Mouse (Mus musculus): Measurements from ENCODE around the gene Mgat4a.

Mgat4a gene

GRCm38 (mm10) chr1:37540810-37541658 is at the start of gene Mgat4a:
Gene Mgat4a (minus strand): TSS chr1:37541016.
- DNase-seq (ENCODE audit: low read depth), result peak; percentile 93

- peak; percentile 58 for DNase-seq (ENCODE audit: low read depth)
These were observed 45.1 kb upstream of the Mgat4a start for GRCm38 (mm10) chr1:37585809-37586480.

- DNase-seq (ENCODE audit: low read depth), result no peak
These were observed 43.1 kb upstream of the Mgat4a start for GRCm38 (mm10) chr1:37583795-37584464.

GRCm38 (mm10) chr1:37583167-37583566 is 42.4 kb upstream of the Mgat4a start:
- DNase-seq (ENCODE audit: low read depth), result no peak

GRCm38 (mm10) chr1:37579686-37580085 is 38.9 kb upstream of the Mgat4a start:
- DNase-seq (ENCODE audit: low read depth), result no peak

- DNase-seq (ENCODE audit: low read depth), result no peak
These were observed 31.9 kb upstream of the Mgat4a start for GRCm38 (mm10) chr1:37572528-37573272.

GRCm38 (mm10) chr1:37568379-37568778 is 27.6 kb upstream of the Mgat4a start:
- no peak for DNase-seq (ENCODE audit: low read depth)

GRCm38 (mm10) chr1:37566754-37567153 is 25.9 kb upstream of the Mgat4a start:
- no peak for DNase-seq (ENCODE audit: low read depth)

- no peak for DNase-seq (ENCODE audit: low read depth)
These were observed 25.5 kb upstream of the Mgat4a start for GRCm38 (mm10) chr1:37566344-37566743.

GRCm38 (mm10) chr1:37565396-37565795 is 24.6 kb upstream of the Mgat4a start:
- no peak for DNase-seq (ENCODE audit: low read depth)

GRCm38 (mm10) chr1:37561955-37562354 is 21.1 kb upstream of the Mgat4a start:
- no peak for DNase-seq (ENCODE audit: low read depth)

- no peak for DNase-seq (ENCODE audit: low read depth)
These were observed 19.5 kb upstream of the Mgat4a start for GRCm38 (mm10) chr1:37560356-37560755.

GRCm38 (mm10) chr1:37551986-37552385 is 11.2 kb upstream of the Mgat4a start:
- DNase-seq (ENCODE audit: low read depth), result no peak

GRCm38 (mm10) chr1:37549501-37549900 is 8.7 kb upstream of the Mgat4a start:
- DNase-seq (ENCODE audit: low read depth), result no peak

- peak; percentile 33 for DNase-seq (ENCODE audit: low read depth)
These were observed 5.7 kb upstream of the Mgat4a start for GRCm38 (mm10) chr1:37546398-37547051.

- DNase-seq (ENCODE audit: low read depth), result peak; percentile 68
These were observed 3.4 kb upstream of the Mgat4a start for GRCm38 (mm10) chr1:37544251-37544650.

GRCm38 (mm10) chr1:37543057-37543456 is 2.2 kb upstream of the Mgat4a start:
- DNase-seq (ENCODE audit: low read depth), result no peak

GRCm38 (mm10) chr1:37539968-37540809 is 627 bp downstream of the Mgat4a start:
- peak; percentile 52 for DNase-seq (ENCODE audit: low read depth)

GRCm38 (mm10) chr1:37534532-37535108 is 6.2 kb downstream of the Mgat4a start:
- no peak for DNase-seq (ENCODE audit: low read depth)

GRCm38 (mm10) chr1:37533181-37533580 is 7.6 kb downstream of the Mgat4a start:
- DNase-seq (ENCODE audit: low read depth), result no peak

Measured in naive thymus-derived CD4-positive, alpha-beta T cell, adult 2 months (primary cell).